Mouse (Mus musculus) CH12.LX (cell line): Measurements from ENCODE around the gene Prkacb.

ENCODE experiments used
- CTCF ChIP-seq, 2 experiments: IDR thresholded peaks in 1 of 2; conservative IDR thresholded peaks in 1 of 2; 2 replicates each; pipeline ENCODE4 v1.5.1; 2011 to 2012; ENCODE audit warnings: low read depth in 2 of 2, low read length in 2 of 2, improper control_type of control experiment in 1 of 2, inconsistent platforms in 1 of 2, mild to moderate bottlenecking in 1 of 2, moderate library complexity in 1 of 2
- IRF4 ChIP-seq: IDR thresholded peaks from 2 replicates; pipeline ENCODE4 v1.6.1; 2014; ENCODE audit warnings: low read depth, mild to moderate bottlenecking, inconsistent platforms, low read length, improper control_type of control experiment
- MAX ChIP-seq: IDR thresholded peaks from 2 replicates; pipeline ENCODE4 v1.6.1; 2011; ENCODE audit warnings: low read length, improper control_type of control experiment
- MYC ChIP-seq: IDR thresholded peaks from 2 replicates; pipeline ENCODE4 v1.6.1; 2011; ENCODE audit warnings: low read depth, mild to moderate bottlenecking, improper control_type of control experiment, low read length
- POLR2A ChIP-seq: IDR thresholded peaks from 2 replicates; pipeline ENCODE4 v1.6.1; 2011; ENCODE audit warnings: low read depth, mild to moderate bottlenecking, improper control_type of control experiment, low read length
- TCF12 ChIP-seq: IDR thresholded peaks from 2 replicates; pipeline ENCODE4 v1.6.1; 2014; ENCODE audit warnings: low read depth, mild to moderate bottlenecking, inconsistent platforms, low read length, improper control_type of control experiment
- UBTF ChIP-seq: IDR thresholded peaks from 2 replicates; pipeline ENCODE4 v1.6.1; 2012; ENCODE audit warnings: low read depth, mild to moderate bottlenecking, inconsistent platforms, low read length, improper control_type of control experiment, moderate library complexity

- TF ChIP-seq POLR2A (no peak), MAX (no peak), TCF12 (no peak), CTCF (conservative IDR thresholded peaks at IDR 0.05 in 1 of 2, IDR thresholded peaks at IDR 0.05 in 1 of 2; ENCODE audit: low read depth in 2 of 2, low read length in 2 of 2) (no peak), MYC (no peak), UBTF (no peak), IRF4 (no peak)
Measured at GRCm38 (mm10) chr3:146766071-146766605, 46.7 kb downstream of the Prkacb start.
